Mouse (Mus musculus) gastrocnemius, adult 2 months (tissue): ENCODE measurements around the gene Ypel5. TPM values are rescaled to one million over a fixed set of nuclear protein-coding genes. Genes with fewer than 3 reads are reported as not detected.

Experiments
- DNase-seq: peaks from one replicate; pipeline ENCODE4 v3.0.0; 2022
- H3K27ac ChIP-seq: fragments of 200-600 bp; 2 replicates; pipeline ENCODE4 v1.8.1; 2022; ENCODE audit warnings: mild to moderate bottlenecking
- H3K4me3 ChIP-seq: fragments of 200-600 bp; 2 replicates; pipeline ENCODE4 v1.8.1; 2022; ENCODE audit warnings: mild to moderate bottlenecking, moderate library complexity
- CTCF ChIP-seq: fragments of 200-600 bp; IDR thresholded peaks from 2 replicates; pipeline ENCODE4 v1.8.1; 2022; ENCODE audit warnings: antibody characterized with exemption, mild to moderate bottlenecking, moderate library complexity
- intact Hi-C: fragments of 180-260 bp; cut with DNase I; formaldehyde crosslinking; loops from one replicate; pipeline ENCODE4 v1.15.1; 2025
- long read RNA-seq, 2 experiments: library from polyadenylated mRNA; stranded (forward); transcript quantifications; one replicate each; pipeline ENCODE4 v2.0.0; 2021
- total RNA-seq, 2 experiments: library from RNA; stranded (reverse); gene quantifications; 2 replicates each; pipeline ENCODE4 v1.2.3; 2021

Ypel5 gene
- 10 to 100 TPM; 25.0 to 28.9 TPM for total RNA-seq
- long read RNA-seq, experiment 1, transcript Ypel5-205 (3 exons, 704 nt): minor isoform, 7 of 32 reads
- long read RNA-seq, experiment 1, transcript Ypel5-201 (3 exons, 3,120 nt): major isoform, 13 of 32 reads
- long read RNA-seq, experiment 1, transcript Ypel5-202 (3 exons, 2,419 nt): minor isoform, 10 of 32 reads
- long read RNA-seq, experiment 1, partial matches to known transcripts: 0 of 32 reads
- long read RNA-seq, experiment 1, other reads (novel, unspliced or antisense): 2 of 32 reads
- long read RNA-seq, experiment 2, transcript Ypel5-205 (3 exons, 704 nt): minor isoform, 6 of 43 reads
- long read RNA-seq, experiment 2, transcript Ypel5-201 (3 exons, 3,120 nt): major isoform, 24 of 43 reads
- long read RNA-seq, experiment 2, transcript Ypel5-202 (3 exons, 2,419 nt): minor isoform, 9 of 43 reads
- long read RNA-seq, experiment 2, partial matches to known transcripts: 0 of 43 reads
- long read RNA-seq, experiment 2, other reads (novel, unspliced or antisense): 4 of 43 reads

GRCm38 (mm10) chr17:72836158-72837115 lies at the start of gene Ypel5:
TSS of gene Ypel5 (plus strand) at chr17:72836453.
- intact Hi-C loops: no loop called here

GRCm38 (mm10) chr17:72787886-72788436 lies 48.3 kb upstream of the Ypel5 start:
- intact Hi-C loops: loop anchor here (5.0 kb wide), 1 partner anchor 186 kb away; the partner anchor contains the start of gene Alk

More at GRCm38 (mm10) chr17:72836158-72837115, at the start of gene Ypel5:
- peak within 1 kb of the TSS; percentile 100 for H3K27ac ChIP-seq
- TF ChIP-seq CTCF: peak; percentile 47
- peak; percentile 99 for DNase-seq
- H3K4me3 ChIP-seq: peak within 1 kb of the TSS; percentile 100

GRCm38 (mm10) chr17:72793278-72793677 lies 43.0 kb upstream of the Ypel5 start:
- H3K4me3 ChIP-seq: no peak overlapping the region
- no peak overlapping the region for H3K27ac ChIP-seq
- TF ChIP-seq CTCF: no peak
- intact Hi-C loops: no loop called here
- DNase-seq: no peak

More at GRCm38 (mm10) chr17:72787886-72788436, 48.3 kb upstream of the Ypel5 start:
- TF ChIP-seq CTCF: no peak
- Histone ChIP-seq H3K27ac (peak overlapping the region; percentile 66), H3K4me3 (no peak overlapping the region)
- no peak for DNase-seq

GRCm38 (mm10) chr17:72794660-72795059 lies 41.6 kb upstream of the Ypel5 start:
- intact Hi-C loops: no loop called here
- Histone ChIP-seq H3K27ac (no peak overlapping the region), H3K4me3 (no peak overlapping the region)
- DNase-seq: no peak
- TF ChIP-seq CTCF: no peak

DNA sequence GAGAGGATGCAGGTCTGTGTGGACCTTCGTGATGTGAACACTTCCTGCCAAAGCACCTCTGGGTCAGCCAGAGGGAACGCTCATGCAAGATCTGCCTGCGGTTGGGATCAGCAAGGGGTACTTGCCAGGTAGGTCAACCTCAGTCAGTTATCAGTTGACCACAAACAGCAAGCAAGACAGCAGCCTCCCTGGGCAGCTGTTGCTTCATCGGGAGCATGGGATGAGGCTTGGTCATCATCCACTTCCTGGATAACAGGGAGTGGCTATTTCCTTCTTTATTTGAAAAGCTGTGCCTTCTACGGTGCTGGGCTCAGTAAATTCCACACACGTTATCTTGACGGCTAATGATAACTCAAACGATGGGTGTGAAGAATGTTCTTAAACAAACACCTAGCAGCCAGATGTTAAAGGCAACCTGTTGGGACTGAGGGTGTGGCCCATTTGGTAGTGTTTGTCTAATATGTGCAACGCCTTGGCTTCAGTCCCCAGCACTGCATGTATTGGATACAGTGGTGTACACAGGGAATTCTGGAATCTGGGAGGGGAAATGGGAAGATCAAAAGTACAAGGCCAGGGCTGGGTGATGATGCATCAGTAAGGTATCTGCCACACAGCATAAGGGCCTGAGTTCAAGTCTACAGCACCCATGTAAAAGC lies 40.7 kb upstream of the Ypel5 start:
- DNase-seq: no peak
- intact Hi-C loops: no loop called here
- Histone ChIP-seq H3K4me3 (no peak overlapping the region), H3K27ac (no peak overlapping the region)
- no peak for TF ChIP-seq CTCF

DNA sequence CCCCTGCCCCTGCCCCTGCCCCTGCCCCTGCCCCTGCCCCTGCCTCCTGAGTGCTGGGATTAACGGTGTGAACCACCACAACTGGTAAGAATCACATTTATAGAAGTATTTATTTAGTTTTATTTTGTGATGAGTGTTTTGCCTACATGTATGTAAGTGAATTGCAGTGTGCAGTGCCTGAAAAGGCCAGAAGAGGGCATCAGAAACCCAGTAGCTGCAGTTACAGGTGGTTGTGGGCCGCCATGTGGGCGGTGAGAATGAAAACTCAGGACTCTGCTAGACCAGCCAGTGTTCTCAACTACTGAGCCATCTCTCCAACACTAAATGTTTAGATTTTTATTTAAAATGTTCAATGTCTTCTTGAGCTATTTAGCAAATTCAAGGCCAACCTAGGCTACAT lies 39.7 kb upstream of the Ypel5 start:
- intact Hi-C loops: no loop called here
- Histone ChIP-seq H3K27ac (no peak overlapping the region), H3K4me3 (no peak overlapping the region)
- DNase-seq: no peak
- peak; percentile 14; the same call in 1 of the 2 replicates for TF ChIP-seq CTCF

GRCm38 (mm10) chr17:72797867-72798266 lies 38.4 kb upstream of the Ypel5 start:
- no peak overlapping the region for H3K27ac ChIP-seq
- intact Hi-C loops: loop anchor here (1.0 kb wide), 1 partner anchor 15 kb away; no protein-coding TSS in a partner anchor
- no peak for DNase-seq
- no peak overlapping the region for H3K4me3 ChIP-seq
- TF ChIP-seq CTCF: peak; percentile 77

DNA sequence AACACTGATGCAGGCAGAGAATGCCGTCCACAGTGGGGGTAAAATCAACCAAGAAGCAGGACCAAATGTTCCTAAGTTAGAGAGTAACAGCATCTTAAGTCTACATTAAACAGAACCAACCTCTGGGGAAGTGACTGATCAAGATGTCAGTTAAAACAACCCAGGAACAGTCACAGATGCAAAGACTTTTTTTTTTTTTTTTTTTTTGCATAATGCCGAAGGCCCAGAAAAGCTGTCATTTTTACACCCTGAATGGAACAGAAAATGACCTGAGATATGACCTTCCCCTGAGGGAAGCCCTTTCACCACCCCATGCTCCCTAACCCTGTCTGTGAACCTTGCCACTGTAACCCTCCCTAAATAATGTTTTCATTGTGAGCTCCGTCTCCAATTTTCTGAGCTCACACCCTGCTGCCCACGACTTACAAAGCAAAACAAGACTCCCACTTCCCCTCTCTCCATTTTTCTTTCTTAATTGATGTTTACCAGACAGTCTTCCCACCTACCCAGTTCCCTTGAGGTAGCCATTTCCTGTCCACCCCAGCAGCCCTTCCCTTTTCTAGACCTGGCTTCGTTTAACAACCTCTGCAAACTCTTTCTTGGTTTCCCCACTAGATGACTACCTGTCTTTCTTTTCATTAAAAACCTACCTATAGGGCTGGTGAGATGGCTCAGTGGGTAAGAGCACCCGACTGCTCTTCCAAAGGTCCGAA lies 26.2 kb upstream of the Ypel5 start:
- H3K27ac ChIP-seq: no peak overlapping the region
- no peak overlapping the region for H3K4me3 ChIP-seq
- no peak for TF ChIP-seq CTCF
- intact Hi-C loops: no loop called here
- no peak for DNase-seq

DNA sequence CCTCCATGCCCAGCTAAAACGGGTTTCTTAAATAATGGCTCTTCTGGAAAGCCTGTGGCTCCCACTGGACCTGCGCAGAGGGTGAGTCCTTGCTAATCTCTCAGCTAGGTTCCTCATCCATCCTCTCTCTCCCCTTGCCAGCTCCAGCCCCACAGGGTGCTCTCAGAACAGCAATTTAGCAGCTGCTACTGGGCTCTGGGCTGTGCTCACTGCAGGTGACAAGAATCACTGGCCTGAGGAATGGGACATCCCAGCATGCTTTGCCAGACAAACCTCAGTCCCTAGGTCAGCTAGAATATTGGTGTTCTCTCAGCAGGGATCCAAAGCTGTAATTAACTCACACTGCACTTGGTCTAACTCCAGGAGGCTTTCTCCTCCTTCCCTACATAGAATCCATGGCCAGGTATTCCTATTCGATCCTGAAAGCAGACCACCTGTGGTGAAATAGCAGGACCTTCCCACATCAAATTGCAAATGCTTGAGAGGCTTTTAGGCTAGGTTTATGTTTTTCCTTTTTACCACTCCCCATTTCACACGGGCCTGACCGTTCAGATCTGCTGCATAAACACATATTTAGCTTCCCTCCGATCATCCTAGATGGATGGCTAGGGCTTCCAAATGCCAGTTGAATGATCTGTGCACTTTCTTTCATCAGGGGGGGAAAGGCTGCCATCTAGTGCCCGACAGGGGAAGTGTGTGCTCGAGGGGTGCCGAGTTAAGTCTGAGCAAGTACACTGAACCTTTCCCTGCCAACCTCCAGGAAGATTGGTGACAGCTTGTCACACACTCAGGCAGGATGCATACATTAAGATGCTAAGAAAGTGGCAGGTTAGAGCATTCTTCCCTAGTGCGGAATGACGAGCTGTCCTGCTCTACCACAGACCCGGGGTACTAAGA lies 22.6 kb upstream of the Ypel5 start:
- H3K4me3 ChIP-seq: no peak overlapping the region
- TF ChIP-seq CTCF: peak; percentile 94
- no peak overlapping the region for H3K27ac ChIP-seq
- intact Hi-C loops: loop anchor here (1.0 kb wide), 1 partner anchor 15 kb away; no protein-coding TSS in a partner anchor
- DNase-seq: peak; percentile 59

- no peak overlapping the region for H3K27ac ChIP-seq
- DNase-seq: no peak
- no peak for TF ChIP-seq CTCF
- no peak overlapping the region for H3K4me3 ChIP-seq
- intact Hi-C loops: no loop called here
These were observed 18.7 kb upstream of the Ypel5 start for GRCm38 (mm10) chr17:72817574-72817973.

- H3K27ac ChIP-seq: no peak overlapping the region
- TF ChIP-seq CTCF: no peak
- intact Hi-C loops: no loop called here
- DNase-seq: no peak
- H3K4me3 ChIP-seq: no peak overlapping the region
These were observed 16.5 kb upstream of the Ypel5 start for GRCm38 (mm10) chr17:72819714-72820113.
